Mouse (Mus musculus) R1 (cell line): Measurements from ENCODE around the gene Ddx25.
A peak's percentile ranks its signal among the peaks of the same experiment; 100 is the strongest.

Experiments used
- DNase-seq: peaks from one replicate; pipeline ENCODE4 v3.0.0-alpha.2; 2018; ENCODE audit warnings: low read depth, low spot score

Ddx25 gene

DNA sequence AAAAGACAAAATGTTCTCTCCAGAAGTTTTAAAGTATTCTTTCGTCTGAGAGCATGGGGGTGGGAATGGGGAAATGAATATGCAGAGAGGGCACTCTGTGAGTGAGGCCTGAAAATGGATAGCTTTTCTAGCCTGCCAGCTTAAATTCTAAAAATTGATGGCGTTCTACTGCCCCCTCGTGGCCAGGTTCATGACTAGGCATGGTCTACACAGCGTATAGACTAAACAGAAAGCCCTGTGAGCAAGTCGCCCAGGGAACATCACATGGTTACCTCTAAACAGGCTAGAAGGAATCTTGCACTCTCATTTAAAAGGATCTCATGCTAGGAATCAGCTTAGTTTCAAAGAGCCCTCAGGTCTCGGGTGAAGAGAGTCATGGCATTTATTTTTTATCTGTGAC, 16.8 kb downstream of the Ddx25 start:
- peak; percentile 72 for DNase-seq

DNA sequence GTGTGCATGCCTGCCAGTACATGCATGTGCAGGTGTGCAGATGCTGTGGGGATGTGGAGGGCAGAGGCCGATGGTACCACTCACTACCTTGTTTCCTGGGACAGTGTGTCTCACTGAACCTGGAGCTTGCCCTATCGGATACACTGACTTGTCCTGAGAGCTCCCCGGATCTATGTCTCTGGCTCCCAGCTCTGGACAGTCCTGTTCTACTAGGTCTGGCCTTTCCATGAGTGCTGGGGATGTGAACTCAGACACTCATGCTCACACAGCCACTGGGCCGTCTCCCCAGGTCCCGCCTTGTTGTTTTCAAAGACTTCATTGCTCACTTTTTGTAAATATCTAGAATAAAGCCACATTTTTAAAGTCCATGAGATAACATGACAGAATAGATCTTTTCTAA, 17.3 kb downstream of the Ddx25 start:
- DNase-seq: no peak

DNA sequence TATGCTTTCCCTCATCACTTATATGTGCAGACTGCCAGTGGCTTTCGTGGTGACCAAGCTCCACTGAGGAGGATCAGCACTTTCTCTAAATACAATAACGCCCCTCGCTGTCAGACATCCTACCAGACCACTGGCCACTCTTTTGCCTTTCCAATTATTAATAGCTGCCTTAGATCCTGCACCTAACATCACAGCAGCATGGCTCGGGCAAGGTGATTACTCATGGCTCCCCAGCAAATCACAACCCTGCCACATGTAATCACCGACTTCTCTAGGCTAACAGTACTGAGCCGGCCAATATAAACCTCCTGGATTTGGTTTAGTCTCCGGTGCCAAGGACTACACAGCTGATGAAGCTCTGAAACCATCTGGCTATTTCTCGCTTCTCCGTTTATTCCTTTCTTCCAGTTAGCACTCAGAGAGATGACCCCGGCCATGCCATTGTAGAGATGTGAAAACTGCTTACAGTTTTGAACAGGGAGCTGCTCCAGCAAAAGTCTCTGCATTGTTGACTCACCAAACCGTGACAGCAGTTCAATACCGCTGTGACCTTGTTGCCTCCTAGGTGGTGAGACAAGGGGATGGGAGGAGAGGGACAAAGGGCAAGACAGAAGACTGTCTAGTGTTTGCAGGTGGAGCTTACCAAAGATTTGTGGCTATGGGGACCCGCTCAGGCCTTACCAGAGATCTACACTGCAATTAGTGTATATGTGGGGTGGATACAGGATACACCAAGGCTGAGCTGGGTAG, 19.2 kb downstream of the Ddx25 start:
- no peak for DNase-seq

DNA sequence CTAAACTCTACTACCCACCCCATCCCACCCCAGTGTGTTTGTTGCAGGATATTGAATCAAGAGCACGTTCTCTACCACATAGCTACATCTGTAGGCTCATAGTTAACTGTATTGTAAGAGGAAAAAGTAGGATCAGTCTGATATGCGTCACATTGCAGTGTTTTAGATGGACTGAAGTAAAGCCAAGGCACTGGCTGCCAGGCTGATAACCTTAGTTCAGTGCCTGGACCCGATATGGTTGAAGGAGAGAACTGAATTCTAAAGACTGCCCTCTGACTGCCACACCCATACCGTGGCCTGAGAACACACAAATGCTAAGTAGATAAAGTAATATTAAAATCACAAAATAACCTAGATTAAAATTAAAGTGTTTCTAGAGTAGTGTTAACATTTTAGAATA, 22.5 kb downstream of the Ddx25 start:
- DNase-seq: no peak

DNA sequence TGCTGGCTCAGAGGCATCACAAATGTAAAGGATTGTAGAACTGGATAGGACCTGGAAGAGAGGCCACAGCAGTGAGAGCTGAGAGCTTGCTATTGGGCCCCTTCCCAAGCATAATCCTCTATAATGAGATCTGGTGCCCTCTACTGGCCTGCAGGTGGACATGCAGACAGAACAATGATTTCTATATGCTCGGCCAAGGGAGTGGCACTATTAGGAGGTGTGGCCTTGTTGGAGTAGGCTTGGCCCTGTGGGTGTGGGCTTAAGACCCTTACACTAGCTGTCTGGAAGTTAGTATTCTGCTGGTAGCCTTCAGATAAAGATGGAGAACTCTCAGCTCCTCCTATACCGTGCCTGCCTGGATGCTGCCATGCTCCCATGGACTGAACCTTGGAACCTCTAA, 23.2 kb downstream of the Ddx25 start:
- DNase-seq: peak; percentile 84

DNA sequence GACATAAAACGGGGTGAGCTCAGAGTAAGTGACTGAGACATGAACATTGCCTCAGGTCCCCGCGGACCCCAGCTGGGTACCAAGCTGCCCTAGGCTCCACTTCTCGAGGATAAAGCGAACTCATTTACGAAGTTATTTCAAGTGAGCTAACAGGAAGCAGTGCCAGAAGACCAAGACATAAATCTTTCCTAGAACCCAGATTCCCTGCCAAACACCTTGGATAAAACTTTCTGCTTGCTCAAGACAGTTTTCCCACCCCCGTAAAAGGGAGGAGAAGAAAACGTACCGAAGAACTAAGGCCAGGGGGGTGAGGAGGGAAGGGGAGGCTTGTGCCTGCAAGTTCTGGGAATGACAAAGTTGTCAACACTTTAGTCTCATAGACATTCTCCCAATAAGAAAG, 25.1 kb downstream of the Ddx25 start:
- DNase-seq: no peak

DNA sequence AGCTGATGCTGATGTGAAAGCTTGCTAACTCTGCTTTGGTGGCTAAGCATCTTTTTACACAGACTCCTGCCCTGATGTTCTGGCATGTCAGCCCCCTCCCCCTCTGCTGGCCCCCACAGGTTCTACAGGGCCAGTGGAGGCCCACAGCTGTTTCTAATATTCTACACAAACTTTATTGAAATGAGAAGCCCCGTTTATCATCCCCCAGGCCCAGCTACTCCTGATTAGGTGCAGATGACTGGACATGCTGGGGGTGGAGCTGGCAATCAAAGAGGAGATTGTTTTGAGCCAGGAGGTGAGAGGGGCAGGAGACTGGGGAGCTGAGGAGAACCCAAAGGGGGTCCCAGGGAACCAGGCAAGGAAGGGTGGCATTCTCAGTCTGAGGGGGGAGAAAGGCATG, 28.5 kb downstream of the Ddx25 start:
- DNase-seq: no peak

DNA sequence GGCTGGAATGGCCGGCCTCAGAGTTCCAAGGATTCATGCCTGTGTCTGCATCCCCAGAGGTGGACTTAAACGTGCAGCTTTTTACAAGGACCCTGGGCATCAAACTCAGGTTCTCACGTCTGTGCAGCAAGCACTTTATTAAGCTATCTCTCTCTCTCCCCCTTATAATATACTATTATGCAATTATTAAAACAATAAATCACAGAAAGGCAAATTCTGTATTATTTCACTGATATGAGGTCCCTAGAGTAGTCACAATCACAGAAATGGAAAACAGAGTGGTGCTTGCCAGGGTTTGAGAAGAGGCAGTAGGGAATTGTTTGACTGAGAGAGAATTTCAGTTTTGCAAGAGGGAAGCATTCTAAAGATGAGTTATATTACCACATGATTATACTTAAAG, 29.2 kb downstream of the Ddx25 start:
- DNase-seq: no peak

DNA sequence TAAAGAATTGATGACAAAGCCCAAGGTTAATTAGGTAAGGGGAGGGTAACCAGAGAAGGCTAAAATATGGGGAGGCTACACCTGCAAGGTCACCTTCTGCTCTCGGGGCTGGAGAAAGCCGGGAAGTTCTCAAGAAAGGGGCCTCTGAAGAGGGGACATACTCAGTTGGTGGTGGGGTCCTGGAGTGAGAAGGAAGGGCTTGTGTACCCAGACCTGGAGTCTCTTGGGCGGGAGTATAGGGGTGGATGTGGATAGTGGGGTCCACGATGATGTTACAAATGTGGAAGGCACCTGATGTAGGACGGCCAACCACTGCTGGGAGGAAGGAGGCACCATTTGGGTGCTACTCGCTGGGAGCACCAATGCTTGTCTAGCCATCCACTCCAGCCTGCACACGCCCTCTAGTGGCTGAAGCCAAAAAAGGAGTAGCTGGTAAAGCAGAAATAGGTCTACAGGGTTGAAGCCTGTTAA, 34.4 kb downstream of the Ddx25 start:
- DNase-seq: peak; percentile 56

DNA sequence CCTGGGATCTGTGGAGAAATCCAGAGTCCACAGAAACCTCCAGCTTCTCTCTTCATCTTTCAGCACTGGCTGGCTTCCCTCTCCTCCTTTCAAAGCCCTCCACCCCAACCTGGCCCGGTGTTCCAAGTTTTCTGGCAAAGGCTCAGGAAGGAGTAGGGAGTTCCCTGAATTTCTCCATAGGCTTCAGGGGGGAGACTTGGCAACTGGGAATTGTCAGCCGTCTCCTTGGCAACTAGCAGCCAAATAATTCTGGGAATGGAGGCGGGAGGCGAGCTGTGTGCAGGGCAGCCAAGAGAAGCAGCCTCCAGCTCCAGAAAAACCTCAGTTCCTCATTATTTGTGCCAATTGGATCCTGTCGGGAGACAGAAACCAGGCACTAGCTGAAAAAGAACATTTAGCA, 34.8 kb downstream of the Ddx25 start:
- DNase-seq: peak; percentile 49

DNA sequence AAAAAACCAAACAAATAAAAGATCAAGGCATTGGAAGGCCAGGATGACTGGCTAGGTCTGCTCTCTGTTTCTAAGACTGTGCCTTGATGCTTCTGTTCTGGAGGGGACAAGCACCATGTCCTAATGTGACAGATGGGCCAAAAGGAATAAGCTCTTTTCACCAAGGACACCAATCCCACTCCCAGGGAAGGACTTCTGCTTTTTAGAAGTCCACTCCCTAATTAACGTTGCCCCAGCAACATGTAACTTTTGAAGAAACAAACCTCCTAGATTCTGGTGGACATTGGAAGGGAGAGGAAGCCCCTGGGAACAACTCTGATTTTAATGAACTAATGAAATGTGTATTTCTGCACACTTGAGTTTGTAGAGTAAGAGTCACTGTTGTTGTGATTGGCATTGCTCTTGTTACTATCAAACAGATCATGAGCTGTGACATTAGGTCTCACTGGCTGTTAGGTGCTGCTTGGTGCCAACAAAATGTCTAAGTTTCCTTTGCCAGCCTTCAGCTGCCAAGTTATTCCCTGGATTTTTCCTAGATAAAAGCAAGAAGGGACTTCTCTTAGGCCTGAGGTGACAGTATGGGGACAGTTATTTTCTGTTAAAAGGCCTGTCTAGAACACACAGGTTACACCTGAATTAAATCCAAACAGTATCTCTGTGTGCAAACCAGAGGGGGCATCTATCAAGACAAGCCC, 35.4 kb downstream of the Ddx25 start:
- DNase-seq: no peak

DNA sequence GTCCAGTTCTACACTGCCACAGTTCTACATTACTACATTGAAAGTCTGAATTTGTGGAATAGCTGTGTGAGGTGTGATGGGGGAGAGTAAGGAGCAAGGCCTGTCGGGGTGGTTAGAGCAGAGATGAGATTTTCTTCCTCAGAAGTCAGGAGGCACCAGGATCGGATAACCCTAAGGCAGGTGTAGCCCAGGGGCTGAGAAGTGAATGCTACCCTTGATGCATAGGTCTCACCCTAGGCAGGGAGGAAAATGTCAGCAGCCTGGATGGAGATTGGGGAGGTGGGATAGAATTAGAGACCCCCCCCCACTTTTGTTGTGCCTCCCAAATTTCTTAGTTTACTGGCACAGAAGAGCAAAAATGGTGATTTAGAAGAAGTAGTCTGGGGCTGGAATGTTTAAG, 36.1 kb downstream of the Ddx25 start:
- DNase-seq: no peak

DNA sequence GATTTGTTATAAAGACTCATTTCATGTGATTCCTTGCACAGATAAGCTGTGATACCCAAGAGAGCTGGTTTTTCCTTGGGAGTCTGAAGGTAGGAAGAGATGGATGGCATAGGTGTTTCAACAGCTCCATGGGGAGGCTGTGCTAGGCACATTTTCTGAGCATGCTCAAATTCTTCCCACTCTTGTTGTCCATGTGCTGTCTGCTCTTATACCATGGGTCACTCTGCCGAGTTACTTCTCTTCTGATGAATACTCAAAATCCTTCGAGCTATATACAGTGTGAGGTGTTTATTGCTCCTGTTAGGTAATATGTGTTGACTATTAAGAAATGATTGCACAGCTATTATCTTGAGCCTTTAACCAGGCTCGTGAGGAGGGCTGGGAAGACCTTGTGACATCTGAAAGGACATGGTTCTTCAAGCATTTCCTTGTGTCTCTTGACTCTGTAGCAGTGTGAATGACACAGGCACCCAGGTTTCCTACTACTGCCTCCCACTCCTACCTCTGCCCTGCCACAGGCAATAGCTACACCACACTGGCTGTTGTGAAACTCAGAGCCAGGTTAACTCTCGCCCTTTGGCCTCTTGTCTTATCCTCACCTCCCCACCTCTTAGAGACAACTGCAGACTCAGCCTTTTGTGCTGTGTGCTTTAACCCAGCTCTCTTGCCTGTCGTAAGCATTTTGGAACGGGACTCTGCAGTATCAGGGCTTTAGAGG, 37.5 kb downstream of the Ddx25 start:
- no peak for DNase-seq

DNA sequence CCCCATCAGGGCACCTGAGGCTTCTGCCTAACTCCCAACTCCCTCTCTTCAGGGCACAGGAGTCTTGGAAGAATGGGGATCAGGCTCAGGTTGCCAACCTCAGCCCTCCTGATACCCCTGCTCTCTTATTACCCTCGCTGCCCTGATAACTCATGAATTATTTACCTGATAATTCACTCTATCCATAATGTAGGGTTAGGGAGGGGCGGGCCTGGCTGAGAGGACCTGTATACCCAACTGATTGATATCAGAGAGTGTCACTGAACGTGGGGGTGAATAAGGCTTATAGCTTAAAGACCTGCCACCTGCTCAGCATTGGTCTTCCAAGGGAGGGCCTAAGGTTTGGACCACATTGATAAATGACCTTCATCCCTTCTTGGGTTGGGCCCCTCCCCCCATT, 40.2 kb downstream of the Ddx25 start, which contains the start of gene Gm1113:
Gene Gm1113 (minus strand): TSS at position 101 of the 400 bp plus-strand sequence.
- DNase-seq: no peak

DNA sequence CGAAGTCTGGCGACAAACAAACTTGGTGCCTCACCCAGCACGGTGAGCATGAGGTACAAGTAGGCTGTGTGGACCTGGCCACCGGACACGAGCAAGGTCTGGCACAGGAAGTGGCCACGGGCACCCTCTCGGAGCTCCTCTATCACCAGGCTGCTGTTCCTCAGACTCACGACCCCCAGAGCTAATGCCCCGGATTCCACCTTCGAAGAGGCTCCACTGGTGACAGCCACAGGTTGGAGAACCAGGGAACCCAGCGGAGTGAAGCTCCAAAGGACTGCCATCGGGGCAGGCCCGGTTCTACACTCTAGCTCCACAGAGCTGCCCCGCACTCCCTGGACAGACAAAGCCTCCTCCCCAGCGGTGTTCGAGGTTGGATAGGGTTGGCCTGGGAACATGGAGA, 41.6 kb downstream of the Ddx25 start:
- no peak for DNase-seq

DNA sequence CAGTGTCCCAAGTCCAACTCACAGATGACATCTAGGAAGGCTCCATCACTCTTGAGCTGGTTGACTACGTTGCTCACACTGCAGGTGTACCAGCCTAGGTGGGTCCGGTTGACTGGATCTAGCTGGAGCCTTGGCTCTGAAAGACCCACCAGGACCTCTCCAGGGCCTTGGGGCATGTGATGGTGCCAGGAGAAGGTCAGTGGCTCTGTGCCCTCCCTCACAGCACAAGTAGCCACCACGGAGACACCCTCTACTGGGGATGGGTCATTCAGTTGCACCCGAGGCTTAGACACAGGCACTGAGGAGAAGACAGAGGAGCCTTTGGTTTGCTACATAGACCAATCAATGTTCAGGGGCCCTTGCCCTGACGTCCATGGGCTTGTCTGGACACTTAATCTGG, 42.1 kb downstream of the Ddx25 start:
- no peak for DNase-seq

DNA sequence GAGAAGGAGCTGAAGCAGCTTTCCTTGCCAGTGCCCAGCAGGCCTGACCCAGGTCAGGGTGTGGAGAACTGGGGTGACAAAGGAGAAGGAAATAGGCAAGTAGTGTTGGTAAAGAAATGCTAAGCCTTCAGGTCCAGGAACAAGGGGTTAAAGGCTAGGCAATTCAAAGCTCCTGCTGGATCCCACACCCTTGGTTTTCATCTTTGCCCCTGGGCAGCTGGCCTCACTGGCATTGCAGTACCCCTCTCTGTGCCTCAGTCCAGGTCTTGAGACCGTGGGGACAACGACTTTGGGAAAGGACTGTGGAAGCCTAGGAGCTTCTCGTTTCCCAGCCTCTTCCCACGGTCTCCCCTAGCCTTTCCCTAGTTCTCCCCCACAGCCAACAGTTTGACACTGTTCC, 44.4 kb downstream of the Ddx25 start:
- no peak for DNase-seq

DNA sequence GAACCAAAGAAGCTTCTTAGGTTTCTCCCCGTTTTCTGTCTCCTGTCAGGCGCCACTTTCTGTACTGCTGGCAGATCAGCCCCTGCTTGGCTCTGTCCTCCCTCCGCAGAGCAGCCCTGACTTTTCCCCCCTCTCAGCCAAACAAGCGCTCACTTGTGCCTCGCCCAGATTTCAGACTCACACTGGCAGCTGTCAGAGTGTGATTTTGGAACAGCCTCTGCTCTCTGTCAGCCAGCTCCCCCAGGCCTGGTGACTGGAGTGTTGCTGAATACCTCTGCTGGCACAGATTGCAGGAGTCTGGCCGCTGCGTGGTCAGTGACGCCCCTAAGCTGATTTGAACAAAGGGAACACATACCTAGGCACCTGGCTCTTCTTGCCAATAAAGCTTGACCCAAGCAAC, 50.1 kb downstream of the Ddx25 start:
- no peak for DNase-seq

DNA sequence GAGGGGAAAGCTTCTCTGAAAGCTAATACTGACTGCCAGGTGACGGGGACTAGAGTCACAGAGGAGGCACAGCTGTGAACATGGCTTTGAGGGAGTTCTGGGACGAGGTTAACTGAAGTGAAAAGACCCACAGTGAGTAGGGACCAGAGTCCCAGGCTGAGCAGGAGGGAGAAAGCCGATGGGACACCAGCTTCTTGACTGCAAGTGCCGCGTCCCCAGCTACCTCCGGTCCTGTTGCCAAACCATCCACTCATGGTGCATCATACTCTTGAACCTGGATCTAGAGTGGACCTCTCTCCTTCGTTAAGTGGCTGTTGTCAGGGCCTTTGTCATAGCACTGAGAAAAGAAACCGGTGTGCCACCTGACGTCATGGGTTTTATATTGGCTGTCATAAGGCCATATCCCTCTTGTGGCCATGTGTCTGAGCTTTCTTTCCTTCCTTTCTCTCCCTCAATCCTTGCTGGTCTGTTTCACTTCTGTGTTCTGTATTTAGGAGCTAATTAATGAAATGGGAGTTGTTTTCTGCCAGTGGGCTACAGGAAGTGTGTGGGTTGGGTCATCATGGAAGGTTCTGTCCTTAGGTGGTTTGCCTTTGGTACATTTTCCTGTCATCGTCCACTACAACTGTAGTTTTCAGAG, 55.8 kb downstream of the Ddx25 start:
- DNase-seq: no peak

DNA sequence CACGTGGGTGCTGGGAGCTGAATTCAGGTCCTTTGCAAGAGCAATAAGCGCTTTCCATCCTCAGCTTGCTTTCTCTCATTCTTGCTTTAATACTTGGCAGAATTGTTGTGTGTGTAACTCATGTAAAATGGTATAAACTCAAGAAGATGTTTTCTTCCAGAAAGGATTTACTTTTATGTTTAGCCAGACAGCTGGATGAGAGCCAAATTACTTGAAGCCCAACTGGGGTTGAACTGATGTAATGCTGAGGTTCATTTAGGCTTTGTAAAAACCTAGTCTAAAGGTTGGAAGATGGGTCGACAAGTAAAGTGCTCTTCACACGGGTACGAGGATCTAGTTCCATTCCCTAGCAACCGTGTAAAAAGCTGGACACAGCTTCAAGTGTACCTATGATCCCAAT, 58.4 kb downstream of the Ddx25 start:
- no peak for DNase-seq

DNA sequence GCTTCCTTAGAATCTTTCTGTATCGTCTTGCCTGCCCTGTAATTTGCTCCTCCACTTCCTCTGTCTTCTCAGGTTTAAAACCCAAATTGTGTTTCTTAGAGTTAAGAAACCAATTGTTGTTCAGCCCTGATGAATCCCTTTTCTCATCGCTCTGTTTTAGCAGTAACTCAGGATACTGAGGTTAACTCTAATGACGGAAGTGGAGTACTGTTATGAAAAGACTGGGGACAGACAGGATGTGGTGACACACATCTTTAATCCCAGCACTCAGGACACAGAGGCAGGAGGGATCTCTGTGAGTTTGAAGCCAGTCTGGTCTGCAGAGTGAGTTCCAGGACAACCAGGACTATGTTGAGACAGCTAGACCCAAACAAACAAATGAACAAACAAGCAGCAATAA, 62.9 kb downstream of the Ddx25 start:
- DNase-seq: peak; percentile 21

DNA sequence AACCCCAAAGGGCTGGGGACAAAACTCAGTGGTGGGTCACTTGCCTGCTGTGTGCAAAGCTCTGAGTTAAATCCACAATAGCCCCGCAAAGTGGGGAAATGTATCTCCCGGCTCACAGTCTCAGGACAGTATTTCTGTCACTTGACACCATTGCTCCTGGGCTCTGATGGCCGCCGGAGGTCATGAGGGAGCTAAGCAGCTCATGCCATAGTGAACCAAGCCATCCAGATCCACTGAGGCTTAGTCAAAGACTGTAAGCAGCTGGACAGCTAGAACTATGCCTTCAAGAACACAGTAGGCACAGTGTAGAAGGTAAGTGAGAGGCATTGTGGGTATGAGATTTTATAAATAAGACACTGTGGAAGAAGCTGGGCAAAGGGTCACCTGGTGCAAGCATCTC, 63.4 kb downstream of the Ddx25 start:
- peak; percentile 4 for DNase-seq
